Mouse (Mus musculus) embryo, embryonic 11.5 days (tissue): ENCODE measurements around the gene Batf3.

Source experiments
- DNase-seq: peaks from one replicate; pipeline ENCODE4 v3.0.0-alpha.2; 2012; ENCODE audit warnings: low read depth, low spot score

The Batf3 gene

DNA sequence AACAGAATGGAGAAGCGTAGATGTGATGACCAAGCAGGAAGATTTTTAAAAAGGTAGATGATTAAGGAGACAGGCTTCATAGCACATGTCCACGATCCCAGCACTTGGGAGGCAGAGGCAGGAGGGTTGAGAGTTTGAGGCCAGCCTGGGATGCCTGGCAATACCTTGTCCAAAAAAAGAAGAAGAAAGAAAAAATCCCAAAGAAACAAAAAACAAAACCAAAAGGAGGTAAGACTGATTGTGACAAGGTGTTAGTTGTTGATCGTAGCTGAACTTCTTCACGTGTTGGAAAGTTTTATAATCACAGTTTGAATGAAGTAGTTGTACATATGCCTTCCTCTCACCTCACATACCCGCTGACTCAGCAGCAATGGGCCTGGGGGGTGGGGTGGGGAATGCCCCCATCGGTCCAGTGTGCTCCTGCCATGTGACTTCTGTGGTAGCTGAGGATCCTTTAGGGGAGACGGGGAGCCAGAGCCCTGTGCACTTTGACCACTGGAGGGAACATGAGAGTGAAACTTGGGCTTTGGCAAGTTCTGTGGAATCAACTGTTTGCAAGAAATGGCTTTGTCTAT, 11.3 kb upstream of the Batf3 start:
- no peak for DNase-seq

DNA sequence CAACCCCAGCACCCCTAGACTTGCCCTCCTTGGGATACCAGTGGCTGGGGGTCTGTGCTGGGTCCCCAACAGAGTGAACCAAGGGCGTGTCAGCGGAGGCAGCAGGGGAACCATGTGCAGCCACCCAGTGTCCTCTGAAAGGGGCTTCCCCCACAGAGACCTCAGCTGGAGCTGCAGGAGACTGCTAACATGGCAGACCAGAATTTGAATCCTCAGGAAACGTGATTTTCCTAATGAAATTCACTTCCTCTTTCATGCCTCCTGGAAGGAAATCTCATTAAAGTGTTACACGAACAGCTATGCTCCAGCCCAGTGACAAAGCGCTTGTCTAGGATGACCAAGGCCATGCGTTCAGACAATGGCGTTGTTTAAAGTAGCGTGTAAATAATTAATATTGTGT, 10.7 kb upstream of the Batf3 start:
- no peak for DNase-seq

DNA sequence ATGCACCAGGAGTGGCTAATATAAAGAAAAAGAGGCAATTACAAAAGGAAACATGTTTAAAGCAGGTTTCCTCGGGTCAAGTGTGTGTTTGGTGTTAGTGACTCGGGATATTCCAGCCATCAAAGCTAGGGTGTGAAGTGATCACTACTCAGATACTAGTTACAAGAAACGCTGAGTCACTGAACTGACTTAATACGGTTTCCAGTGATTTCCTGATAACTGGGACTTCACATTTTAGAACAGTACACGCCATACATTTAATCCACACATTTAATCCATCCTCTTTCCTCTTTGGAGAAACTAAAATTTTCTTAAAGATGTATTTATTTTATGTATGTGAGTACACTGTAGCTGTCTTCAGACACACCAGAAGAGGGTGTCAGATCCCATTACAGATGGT, 9.7 kb upstream of the Batf3 start:
- DNase-seq: no peak

DNA sequence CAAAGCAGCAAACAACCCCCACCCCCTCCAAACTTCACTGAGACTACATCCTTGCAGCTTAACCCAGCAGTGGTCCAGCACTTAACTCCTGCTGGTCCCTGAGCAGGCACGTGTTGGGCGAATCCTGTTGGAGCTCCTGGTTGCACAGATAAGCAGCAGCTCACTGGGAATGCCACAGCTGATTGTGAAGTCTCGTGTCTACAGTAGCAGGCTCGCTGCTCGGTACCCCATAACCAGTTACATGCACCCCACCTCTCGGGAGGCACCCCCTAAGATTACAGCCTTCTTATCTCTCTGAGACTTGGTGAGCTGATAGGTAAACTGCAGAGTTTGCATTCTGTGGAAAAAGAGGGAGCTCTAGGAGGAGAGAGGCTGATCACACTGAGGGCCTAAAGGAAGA, 8.3 kb upstream of the Batf3 start:
- no peak for DNase-seq

DNA sequence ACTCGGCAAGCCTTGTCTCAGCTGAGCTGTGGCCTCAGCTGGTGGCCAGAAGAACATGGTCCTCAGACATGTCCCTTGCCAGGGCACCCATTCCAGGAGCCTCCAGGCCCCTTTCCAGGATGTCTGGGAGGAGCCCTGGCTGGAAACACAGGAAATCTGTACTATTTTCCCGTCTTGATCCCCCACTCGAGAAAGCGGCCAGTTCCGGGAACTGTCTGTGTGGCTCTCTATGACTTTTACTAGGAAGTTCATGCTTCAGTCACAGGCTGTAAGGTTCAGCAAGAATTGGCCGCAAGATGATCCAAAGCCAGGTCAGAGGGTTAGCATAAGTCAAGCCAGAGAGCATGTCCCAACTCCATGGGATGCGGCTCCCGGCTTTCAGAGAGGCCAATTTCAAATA, 5.6 kb upstream of the Batf3 start:
- DNase-seq: no peak

DNA sequence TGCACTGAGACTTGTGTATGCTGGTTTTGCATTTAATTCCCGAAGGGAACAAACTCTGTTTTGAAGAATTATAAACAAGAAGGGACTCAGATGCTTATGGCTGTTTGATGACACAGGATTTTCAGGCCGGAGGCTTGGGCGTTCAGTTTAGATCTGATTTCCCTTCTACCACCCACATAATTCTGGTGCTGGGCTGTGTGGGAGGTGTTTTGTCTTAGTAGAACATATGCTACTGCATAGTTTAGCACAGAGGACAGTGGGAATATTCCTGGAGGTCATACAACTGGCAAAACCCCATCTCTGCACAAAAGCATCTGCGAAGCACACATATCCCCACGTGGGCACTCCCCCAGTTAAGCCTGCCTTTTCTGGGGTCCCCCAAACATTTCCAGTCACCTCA, 4.1 kb upstream of the Batf3 start:
- no peak for DNase-seq

DNA sequence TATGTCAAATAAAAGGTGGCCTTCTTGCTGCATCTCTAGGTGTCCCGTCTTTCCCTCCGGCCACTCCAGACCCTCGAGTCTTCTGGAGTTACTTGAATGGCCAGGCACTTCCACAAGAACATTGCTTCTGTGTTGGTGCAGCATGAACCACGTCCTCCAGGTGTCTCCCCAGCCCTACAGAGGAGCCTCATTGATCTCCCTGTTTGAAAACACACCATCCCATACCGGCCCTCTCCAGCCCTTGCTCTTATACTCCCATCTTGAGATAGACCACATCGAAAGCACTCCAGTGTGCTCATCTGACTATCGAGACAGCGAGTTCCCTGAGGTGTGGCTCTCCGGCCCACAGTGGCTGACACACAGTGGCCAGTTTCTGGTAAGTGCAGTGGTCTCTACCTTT, 2.6 kb upstream of the Batf3 start:
- no peak for DNase-seq

DNA sequence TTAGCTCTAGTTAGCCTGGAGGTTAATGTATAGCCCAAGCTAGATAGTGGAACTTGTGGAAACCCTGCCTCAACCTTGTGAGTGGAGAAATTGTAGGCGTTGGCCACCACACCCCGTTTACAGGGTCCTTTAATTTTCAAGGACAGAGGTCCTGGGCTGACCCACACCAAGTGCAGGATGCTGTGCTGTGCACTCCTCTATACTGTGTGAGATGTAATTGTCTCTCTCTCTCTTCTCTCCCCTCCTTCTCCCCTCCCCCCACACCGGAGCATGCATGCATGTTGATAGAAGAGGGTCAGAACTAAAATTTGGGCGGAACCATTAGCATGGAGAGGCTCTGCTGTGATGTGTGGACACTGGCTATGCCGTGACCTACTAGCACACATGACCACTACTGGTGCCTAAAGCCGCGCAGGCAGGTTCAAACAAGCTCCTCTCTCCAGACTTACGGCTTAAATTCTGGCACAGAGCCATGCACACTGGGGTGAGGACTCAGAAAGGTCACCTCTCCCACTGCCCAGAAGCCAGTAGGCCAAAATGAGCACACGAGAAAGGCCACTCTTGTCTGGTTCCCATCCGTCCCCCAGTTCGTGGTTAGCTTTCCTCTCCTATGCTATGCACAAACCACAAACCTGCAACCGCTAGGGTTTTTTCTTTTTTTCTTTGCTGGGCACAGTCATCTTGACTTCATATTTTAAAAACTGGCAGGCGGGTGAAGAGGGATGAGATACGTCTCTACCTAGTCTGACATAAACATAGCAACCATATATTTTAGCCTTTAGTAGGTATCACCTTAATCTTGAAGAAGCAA, 571 bp upstream of the Batf3 start:
- DNase-seq: no peak

DNA sequence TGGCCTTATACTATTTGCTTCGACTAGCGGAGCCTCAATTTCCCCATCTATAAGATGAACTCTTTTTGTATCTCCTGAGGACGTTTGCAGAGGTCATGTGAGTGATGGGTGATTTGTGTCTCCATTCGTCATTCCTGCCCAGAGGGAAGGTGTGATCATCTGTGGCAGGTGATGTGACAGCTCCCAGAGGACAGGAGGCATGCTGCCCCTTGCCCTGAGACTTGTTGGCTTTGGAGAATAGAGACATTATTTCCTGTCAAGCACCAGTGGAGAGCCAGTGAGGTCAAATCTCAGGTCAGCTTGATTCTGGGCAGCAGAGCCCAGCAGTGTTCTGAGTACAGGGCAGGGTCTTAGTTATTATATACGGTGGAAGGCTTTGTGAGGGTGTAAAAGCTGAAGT, 1.5 kb downstream of the Batf3 start:
- no peak for DNase-seq

DNA sequence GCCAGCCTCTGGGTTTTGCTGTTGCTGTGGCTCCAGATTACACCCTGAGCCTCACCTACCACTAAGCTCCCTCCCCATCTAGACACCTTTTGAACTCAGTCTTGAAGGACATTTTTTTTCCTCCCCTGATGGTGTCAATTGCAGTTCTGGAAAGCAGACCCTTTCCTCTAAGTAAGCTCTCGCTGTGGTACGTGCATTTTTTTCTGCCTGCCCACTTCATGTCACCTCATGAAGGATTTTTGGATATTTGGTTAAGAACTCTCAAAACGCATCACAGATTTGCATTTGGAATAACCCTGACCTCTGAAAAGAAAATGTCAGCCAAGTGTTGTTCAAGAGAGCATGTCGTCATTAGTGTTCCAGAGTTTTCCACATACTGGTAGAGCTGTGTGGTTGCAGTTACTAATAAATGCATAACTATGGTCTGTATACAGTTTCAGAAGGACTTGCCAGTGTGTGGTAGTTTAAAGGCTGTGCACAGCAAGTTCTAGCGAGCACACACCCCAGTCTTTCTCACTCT, 2.2 kb downstream of the Batf3 start:
- no peak for DNase-seq

DNA sequence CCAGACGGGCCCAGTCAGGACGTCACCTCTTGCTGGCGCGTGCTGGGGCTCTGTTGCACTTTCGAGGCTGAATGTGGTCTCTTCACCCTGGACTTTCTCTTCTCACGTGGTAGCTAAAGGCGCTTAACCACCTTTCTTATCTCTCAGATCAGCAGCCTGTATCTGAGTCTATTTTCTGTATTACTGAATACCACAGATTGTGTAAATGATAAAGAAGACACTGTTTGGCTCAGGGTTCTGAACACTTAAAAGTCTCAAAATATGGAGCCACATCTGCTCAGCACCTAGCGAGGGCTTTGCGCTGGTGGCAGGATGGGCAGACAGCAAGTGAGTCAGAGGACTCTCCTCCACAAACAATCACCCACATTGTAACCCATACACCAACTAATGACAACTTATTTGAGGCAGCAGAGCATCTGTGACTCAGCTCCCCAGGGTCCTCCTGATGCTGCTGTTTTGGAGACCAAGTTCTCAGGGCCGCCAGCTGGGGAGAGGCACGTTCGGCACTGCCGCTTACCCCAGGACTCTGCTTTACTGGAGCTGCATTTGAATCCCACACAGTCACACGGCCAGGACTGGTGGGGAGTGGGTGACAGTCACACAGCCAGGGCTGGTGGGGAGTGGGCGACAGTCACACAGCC, 5.2 kb downstream of the Batf3 start:
- no peak for DNase-seq

DNA sequence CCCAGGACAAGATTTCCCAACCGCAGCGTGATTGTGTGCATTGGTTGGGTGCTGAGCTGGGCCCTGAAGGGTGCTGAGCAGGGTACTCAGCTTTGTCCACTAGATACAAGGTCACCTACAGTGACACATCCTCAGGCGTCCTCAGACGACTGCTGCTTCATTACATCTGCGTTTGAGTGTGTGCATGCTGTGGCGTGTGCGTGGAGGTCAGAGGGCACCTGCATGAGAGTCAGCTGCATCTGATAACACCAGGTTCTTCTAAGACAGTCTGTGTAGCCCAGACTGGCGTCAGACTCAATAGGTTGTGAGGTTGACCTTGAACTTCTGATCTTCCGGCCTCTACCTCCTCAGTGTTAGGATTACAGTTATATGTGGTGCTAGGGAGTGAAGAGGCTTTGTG, 7.6 kb downstream of the Batf3 start:
- DNase-seq: no peak

DNA sequence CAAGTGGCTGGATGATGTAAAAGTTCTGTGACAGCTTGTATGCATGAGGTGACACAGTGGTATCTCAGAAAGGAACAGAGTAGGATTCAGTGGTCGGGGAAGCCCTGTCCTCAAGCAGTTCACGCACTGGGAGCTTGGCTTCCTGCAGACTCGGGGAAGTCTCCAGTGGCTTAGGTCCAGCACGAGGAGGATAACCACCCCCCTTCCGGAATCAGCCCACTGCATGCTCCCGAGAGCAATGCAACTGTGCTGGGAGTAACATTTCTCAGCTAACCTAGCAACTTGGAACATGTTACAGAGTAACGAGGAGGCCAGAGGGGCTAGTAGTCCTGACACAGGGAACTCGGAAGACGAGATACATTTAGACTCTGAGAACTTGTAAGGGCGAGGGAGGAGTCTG, 9.7 kb downstream of the Batf3 start:
- no peak for DNase-seq

DNA sequence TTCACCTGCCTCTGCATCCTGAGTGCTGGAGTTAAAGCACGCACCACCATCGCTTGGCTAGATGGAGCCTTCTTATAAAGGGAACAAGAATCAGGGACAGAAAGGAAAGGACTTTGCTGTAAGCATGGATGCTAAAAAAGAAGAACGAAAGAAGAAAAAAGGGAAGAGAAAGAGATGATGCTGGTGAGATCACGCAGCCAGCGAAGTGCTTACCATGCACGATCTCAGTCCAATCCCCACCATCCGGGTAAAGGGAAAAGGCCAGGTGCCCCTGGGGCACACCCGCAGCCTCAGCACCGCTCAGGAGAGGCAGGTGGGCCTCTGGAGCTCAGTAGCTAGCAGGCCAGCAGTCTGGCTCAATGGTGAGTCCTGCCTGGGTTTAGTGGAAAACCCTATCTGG, 12.3 kb downstream of the Batf3 start:
- DNase-seq: no peak

DNA sequence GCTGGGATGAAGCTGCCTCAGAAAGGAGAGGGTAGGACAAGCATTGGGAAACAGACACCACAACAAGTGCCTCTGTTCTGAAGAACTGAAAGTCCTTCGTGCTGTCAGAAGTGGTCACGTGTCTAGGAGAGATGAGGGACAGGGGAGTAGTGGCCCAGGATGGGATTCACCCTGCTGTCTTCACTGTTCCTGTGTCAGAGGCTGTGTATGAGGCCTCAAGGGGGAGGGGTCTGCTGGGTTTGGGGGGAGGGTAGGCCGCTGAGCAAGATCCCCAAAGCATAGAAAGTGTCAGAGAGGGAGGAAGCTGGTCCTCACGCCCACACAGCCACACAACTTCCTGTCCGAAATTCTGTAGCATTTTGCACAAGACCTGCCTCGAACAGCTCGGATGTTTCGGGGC, 13.5 kb downstream of the Batf3 start:
- DNase-seq: no peak

DNA sequence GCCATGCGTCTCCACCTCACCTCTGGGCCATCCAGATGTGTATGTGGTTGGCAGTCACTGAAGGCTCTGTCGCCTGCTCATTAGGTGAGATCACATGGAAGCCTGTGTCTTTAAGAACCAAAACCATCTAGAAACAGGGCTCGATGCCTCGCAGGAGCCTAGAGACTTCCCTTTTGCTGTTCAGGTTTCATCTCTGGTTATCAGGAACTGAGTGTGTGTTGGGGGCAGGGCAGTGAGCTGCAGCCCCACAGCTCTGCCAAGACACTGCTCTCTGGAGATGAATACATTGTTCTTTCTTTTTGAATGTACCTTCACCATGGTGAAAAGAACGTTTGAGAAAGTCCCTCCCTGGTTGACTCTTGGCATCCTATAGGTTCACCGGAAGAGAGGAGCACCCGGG, 17.2 kb downstream of the Batf3 start:
- no peak for DNase-seq

DNA sequence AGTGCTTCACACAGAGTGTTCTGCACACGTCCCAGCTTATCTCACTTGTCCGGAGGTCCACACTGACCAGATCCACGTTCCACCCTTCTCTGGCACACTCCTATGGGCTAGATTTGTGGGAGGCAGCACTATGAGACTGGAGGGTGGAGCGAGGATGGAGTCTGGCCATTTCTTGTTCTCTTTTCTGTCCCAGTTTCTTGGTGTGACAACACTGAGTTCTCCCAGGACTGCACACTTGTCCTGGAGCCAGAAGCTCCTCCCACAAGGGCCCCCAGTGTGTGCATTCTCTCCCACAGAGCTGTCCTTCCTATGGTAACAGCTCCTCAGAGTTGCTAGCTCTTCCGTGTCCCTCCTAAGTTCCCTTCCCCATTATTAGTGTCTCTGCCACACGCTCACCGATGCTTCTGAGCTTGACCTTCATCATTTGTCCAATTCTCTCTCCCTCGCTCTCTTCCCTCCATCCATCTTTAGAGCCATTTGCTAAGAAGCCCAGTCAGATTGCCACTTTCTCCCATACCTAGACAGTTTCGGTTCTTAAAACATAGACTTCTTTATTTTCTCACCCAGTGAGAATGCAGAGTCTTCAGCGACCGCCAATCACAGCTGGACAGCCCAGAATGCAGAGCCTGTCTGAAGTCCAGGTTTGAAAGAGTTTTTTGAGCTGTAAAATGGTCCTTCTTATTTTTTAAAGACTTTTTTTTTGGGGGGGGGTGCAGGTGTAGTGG, 18.0 kb downstream of the Batf3 start:
- DNase-seq: no peak

DNA sequence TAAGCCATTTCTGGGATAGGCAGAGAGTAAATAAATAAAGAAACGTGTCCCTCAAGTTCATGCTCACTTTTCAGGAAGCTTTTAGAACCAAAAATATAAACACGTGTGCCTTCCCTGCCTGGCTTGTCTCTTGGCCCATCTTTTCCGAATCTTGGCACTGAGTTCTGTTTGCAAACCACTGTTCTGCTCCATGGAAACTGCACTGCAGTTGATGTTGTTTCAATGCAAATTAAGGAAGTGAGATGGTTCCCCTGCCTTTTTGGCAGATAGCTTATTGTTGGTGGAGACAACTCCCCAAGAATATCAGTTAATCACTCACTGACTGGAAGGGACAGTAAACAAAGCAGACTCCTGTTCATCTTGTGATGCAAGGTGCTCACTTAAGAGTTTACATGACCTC, 25.1 kb downstream of the Batf3 start:
- no peak for DNase-seq

DNA sequence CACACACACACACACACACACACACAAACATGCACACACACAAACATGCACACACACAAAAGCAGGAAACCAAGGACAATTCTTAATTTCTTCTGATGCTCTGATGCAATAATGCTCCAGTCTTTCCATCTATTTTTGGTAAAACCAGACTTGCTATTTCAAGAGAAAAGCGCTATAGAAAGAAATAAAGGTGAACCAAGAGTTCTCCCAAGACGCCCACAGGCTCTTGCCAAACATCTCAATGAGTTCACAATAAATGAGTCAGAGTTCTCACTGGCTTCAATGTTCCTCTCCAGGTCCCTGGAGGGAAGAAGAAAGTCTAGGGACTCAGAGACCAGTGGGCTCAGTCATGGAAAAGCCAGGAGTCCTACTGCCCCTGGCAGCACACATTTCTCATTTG, 26.0 kb downstream of the Batf3 start:
- no peak for DNase-seq

DNA sequence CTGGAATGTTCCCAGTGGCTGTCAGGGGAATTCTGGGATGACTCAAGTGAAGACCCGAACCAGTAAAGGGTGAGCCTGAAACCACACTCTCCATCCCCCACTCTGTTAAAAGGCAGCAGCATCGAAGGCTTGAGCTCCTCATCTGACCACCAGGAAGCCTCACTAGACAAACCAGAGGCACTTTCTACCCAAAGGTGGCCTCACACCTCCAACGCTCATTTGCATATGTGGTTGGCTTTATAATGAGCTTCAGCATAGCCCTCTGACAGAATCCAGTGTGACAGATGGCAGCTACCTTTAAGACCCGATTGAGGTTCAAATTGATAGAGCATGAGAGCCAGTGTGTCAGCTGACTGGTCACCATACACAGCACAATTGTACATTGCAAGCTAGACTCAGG, 26.6 kb downstream of the Batf3 start:
- no peak for DNase-seq

DNA sequence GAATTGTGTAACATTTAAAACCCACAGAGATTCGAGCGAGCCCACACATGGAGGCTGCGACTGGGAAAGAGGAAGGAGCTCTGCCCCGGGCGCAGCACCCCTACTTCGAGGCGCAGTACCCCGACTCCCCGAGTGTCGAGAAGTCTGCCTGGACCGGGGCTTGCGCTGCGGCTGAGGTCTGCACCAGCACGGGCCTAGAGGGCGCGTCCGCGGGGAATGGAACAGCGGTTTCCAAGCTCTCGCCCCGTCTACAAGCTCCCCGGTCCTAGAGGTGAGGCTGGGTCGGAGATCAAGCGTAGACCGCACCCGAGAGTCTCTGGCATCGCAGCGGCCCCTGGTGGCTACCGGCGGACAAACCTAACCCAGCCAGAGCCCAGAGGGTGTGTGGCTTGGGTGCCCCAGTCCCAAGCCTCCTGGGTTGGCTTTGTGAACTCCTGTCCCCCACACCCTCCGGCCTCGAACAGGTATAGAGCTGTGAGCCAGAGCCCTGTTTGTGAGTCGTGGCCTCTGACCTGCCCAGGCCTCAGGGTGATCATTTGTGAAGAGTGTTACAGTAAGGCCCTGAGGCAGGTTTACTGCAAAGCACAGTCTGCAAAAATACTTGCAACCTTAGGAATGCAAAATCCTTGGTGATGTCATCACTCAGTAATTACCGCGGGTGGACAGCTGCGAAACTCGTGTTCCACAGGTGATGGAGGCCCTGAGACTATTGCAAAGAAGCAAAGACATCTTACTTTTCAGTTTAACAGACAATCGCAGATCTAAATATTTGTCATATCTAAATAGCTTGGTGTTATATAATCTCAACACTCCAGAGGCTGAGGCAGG, 28.4 kb downstream of the Batf3 start:
- peak; percentile 13 for DNase-seq
